Mouse (Mus musculus): Measurements from ENCODE around the gene Arap1.

Arap1 gene

DNA sequence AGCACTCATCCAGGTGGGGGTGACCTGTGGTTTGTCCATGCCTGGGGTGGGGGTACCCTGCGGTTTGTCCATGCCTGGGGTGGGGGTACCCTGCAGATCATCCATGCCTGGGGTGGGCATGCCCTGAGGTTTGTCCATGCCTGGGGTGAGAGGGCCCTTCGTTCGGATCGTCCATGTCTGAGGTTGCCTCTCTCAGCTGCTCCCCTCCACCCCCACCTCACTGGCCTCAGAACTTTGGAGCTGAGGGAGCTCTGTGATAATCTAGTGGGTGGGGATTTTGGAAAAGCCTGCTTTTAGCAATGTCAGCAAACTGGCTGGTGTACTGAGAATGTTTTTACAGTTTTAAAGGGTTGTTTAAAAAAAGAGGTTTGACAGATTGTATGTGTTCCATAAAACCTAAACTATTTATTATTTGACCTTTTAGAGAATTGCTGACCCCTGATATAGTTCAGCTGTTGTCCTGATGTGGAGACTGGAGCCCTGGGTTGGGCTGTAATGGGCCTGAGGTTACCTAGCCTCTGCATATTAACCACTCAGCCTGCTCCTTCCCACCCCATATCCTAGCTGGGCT is 44.1 kb downstream of the Arap1 start:
- in situ Hi-C loops (cut with MboI, MseI) = no loop called here

- in situ Hi-C loops (cut with MboI, MseI) = no loop called here
Observed at GRCm38 (mm10) chr7:101393015-101393414, 45.1 kb downstream of the Arap1 start.

- in situ Hi-C loops (cut with MboI, MseI) = no loop called here
Observed at GRCm38 (mm10) chr7:101393694-101394504, 46.0 kb downstream of the Arap1 start.

GRCm38 (mm10) chr7:101394569-101394968 is 46.7 kb downstream of the Arap1 start:
- in situ Hi-C loops (cut with MboI, MseI) = no loop called here

- in situ Hi-C loops (cut with MboI, MseI) = no loop called here
Observed at GRCm38 (mm10) chr7:101395471-101395870, 47.6 kb downstream of the Arap1 start.

DNA sequence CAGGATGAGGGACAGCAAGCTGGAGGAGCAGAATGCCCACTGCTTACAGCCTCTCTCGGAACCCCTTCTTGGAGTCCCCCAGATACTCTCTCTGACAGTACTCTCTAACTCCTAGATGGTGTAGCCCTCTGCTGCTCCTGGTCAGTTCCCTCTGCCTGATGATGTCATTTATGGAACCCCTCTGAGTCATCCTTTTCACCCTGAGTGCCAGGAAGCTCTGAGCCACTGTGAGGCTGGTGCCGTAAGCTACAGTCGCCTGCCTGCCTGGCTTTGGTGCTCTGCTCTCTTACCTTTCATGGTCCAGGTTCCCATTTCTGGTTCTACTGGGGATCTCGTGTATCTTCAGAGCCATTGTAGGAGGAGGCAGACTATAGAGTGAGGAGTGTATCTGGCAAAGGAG is 49.3 kb downstream of the Arap1 start:
- in situ Hi-C loops (cut with MboI, MseI) = no loop called here

DNA sequence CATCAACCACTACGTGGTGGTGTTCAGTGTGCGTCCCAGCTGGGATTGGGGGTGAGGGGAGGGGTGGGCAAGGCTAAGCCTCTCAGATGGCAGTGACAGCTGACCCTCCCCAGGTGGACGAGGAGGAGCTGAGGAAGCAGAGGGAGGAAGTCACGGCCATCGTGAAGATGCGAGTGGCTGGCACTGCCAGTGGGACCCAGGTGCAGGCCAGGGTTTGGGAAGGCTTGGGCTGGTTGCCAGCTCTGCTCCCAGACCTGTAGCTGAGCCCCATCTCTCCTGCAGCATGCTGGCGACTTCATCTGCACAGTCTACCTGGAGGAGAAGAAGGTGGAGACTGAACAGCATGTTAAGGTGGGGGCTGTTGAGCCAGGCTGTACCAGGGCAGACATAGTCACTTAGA is 53.6 kb downstream of the Arap1 start:
- in situ Hi-C loops (cut with MboI, MseI) = no loop called here

DNA sequence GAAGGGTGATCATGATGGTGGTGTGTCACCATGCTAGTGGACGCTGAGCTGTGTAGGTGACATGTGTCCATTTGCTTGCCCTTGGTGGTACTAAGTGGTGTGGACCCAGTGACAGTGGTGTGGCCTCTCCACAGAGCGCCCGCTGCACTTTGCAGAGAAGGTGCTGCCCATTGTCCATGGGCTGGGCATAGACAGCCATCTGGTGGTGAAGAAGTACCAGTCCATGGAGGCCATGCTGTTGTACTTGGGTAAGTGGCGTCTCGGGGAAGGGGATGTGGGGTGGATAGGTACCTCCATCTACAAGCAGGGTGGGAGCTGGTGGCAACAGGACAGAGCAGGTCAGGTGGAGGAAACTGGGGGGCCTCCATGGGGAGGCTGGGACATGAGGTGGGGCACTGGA is 56.0 kb downstream of the Arap1 start:
- in situ Hi-C loops (cut with MboI, MseI) = no loop called here

- in situ Hi-C loops (cut with MboI, MseI) = no loop called here
Observed at GRCm38 (mm10) chr7:101410267-101410936, 62.5 kb downstream of the Arap1 start, which contains the start of gene Gm45837. Gene Gm45837 (plus strand): TSS chr7:101410886.

- in situ Hi-C loops (cut with MboI, MseI) = no loop called here
Observed at GRCm38 (mm10) chr7:101412796-101413195, 64.9 kb downstream of the Arap1 start.

GRCm38 (mm10) chr7:101414209-101414608 is 66.3 kb downstream of the Arap1 start:
- in situ Hi-C loops (cut with MboI, MseI) = no loop called here

- in situ Hi-C loops (cut with MboI, MseI) = no loop called here
Observed at GRCm38 (mm10) chr7:101414661-101415511, 67.0 kb downstream of the Arap1 start.

DNA sequence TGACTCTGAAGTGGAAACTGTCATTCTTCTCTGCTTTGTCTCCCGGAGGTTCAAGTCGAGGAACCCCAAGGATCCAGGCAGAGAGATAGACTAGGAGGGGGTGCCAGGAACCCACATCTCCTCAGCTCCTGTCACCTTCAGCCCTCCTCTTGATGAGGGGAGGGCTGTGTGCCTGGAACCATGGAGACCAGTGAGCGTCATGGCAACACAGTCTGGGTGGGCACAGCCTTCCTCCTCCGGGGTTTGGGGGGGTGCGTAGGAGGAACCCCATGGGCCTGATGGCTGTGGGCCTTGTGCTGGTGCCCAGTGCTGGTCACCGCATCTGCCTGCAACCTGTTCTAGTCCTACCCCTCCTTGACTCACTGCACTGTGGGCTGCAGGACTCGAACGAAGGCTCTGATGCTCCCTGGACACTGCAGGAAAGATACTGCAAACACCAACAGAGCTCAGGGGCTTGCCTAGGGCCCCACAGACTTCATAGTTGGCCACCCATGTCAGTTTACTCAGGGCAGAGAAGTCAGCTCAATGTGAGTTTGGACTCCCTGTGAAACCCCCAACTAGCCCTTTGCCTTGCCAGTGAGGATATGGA is 67.7 kb downstream of the Arap1 start:
- in situ Hi-C loops (cut with MboI, MseI) = no loop called here

- in situ Hi-C loops (cut with MboI, MseI) = no loop called here
Observed at GRCm38 (mm10) chr7:101416391-101416790, 68.5 kb downstream of the Arap1 start.

GRCm38 (mm10) chr7:101419013-101419770 is 71.3 kb downstream of the Arap1 start:
- in situ Hi-C loops (cut with MboI, MseI) = no loop called here

- in situ Hi-C loops (cut with MboI, MseI) = no loop called here
Observed at GRCm38 (mm10) chr7:101421529-101421928, 73.7 kb downstream of the Arap1 start, which contains the start of gene Pde2a. Gene Pde2a (plus strand): TSS chr7:101421691.

GRCm38 (mm10) chr7:101422069-101422468 is 74.2 kb downstream of the Arap1 start:
- in situ Hi-C loops (cut with MboI, MseI) = no loop called here

- in situ Hi-C loops (cut with MboI, MseI) = no loop called here
Observed at GRCm38 (mm10) chr7:101422646-101423045, 74.8 kb downstream of the Arap1 start.

GRCm38 (mm10) chr7:101423970-101424369 is 76.1 kb downstream of the Arap1 start:
- in situ Hi-C loops (cut with MboI, MseI) = no loop called here

DNA sequence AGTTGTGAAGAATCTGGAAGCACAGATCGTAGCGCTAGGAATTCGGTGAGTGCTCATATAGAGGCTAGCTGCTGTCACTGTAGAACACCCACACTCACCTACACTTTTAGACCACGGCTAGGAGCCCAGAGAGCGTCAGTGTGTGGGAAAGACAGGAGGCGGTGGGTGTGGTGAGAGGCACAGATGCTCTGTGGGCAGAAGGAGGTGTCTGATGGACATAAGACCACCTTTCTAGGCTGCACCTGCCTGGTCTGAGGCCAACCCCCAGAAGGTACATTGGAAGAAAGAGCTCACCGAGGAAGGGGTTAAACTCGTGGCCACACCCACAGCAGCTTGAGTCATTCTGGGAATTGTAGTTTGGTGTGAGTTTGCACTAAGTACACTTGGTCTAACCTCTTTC is 78.8 kb downstream of the Arap1 start:
- in situ Hi-C loops (cut with MboI, MseI) = no loop called here

- in situ Hi-C loops (cut with MboI, MseI) = no loop called here
Observed at GRCm38 (mm10) chr7:101427736-101428135, 79.9 kb downstream of the Arap1 start.
